Comparison of ENCODE assay signal across 7 mouse cellular contexts in genomic region chr10:53434376-53435171, GRCm38 (mm10). TPM values are rescaled to one million over a fixed set of nuclear protein-coding genes. Genes with fewer than 3 reads are reported as not detected.
DNase-seq lines count a peak whose midpoint lies in the region; ATAC-seq and TF ChIP-seq lines count a peak whose summit lies in the region.

No protein-coding gene starts in this region.

- H3K9me3 ChIP-seq in lung, embryonic 14.5 days (ENCODE audit: low read depth, low read length): no peaks in the 10 kb centered on the region
- H3K9me3 ChIP-seq in heart, embryonic 16.5 days (replicated peaks; ENCODE audit: control insufficient read depth, low read length): no peaks in the 10 kb centered on the region
- H3K9me3 ChIP-seq in limb, embryonic 14.5 days (ENCODE audit: control insufficient read depth, low read length): no peaks in the 10 kb centered on the region
- no peaks in the 10 kb centered on the region for H3K9me3 ChIP-seq in forebrain, embryonic 11.5 days (ENCODE audit: control insufficient read depth, low read length)

- H3K36me3 ChIP-seq in lung, embryonic 14.5 days (ENCODE audit: insufficient read depth): no peaks in the 10 kb centered on the region
- no peaks in the 10 kb centered on the region for H3K36me3 ChIP-seq in heart, embryonic 16.5 days (ENCODE audit: control insufficient read depth, insufficient read depth)
- no peaks in the 10 kb centered on the region for H3K36me3 ChIP-seq in limb, embryonic 14.5 days (ENCODE audit: control insufficient read depth, insufficient read depth, low read length)
- no peaks in the 10 kb centered on the region for H3K36me3 ChIP-seq in small intestine, adult 2 months (ENCODE audit: control insufficient read depth, insufficient read depth, low read length)
- H3K36me3 ChIP-seq in forebrain, embryonic 11.5 days (ENCODE audit: control insufficient read depth, insufficient read depth, low read length): no peaks in the 10 kb centered on the region

- DNase-seq in lung, embryonic 14.5 days: peak; percentile 96
- no peak for DNase-seq in lung, postnatal 14 days
- DNase-seq in limb, embryonic 14.5 days (ENCODE audit: low spot score): peak; percentile 89
- no peak for DNase-seq in layer of hippocampus, adult 11-12 months (ENCODE audit: low spot score)
- no peak for DNase-seq in forebrain, embryonic 11.5 days (ENCODE audit: low spot score)

- H3K27me3 ChIP-seq in lung, embryonic 14.5 days (ENCODE audit: insufficient read depth, low read length): no peaks in the 10 kb centered on the region
- H3K27me3 ChIP-seq in heart, embryonic 16.5 days (ENCODE audit: control insufficient read depth, insufficient read depth, low read length): no peaks in the 10 kb centered on the region
- no peaks in the 10 kb centered on the region for H3K27me3 ChIP-seq in limb, embryonic 14.5 days (ENCODE audit: control insufficient read depth, insufficient read depth, low read length)
- H3K27me3 ChIP-seq in small intestine, adult 2 months (ENCODE audit: control insufficient read depth, insufficient read depth, low read length): no peaks in the 10 kb centered on the region
- no peaks in the 10 kb centered on the region; the same call in 1 of the 2 replicates for H3K27me3 ChIP-seq in forebrain, embryonic 11.5 days (ENCODE audit: control insufficient read depth, insufficient read depth, low read length)

- H3K27ac ChIP-seq in lung, embryonic 14.5 days (ENCODE audit: low read depth): peak overlapping the region; percentile 96
- H3K27ac ChIP-seq in heart, embryonic 16.5 days (ENCODE audit: low read length): peak overlapping the region; percentile 85
- peak overlapping the region; percentile 30 for H3K27ac ChIP-seq in limb, embryonic 14.5 days (replicated peaks; ENCODE audit: low read depth, low read length)
- peak overlapping the region; percentile 53 for H3K27ac ChIP-seq in small intestine, adult 2 months (ENCODE audit: insufficient read depth, low read depth, low read length)
- no peak overlapping the region for H3K27ac ChIP-seq in forebrain, embryonic 11.5 days (ENCODE audit: low read depth, low read length)

- peak; percentile 86 for ATAC-seq in lung, embryonic 14.5 days (ENCODE audit: insufficient read depth)
- no peak; the same call in 1 of the 2 replicates for ATAC-seq in heart, embryonic 16.5 days (replicated peaks; ENCODE audit: extremely low read depth, insufficient read depth, low FRiP score)
- ATAC-seq in limb, embryonic 14.5 days (ENCODE audit: low FRiP score, low read depth): peak; percentile 73
- no peak for ATAC-seq in forebrain, embryonic 11.5 days (replicated peaks; ENCODE audit: low FRiP score)

- H3K4me1 ChIP-seq in lung, embryonic 14.5 days (ENCODE audit: insufficient read depth): peaks cover 18% of the 10 kb centered on the region
- peaks cover 25% of the 10 kb centered on the region for H3K4me1 ChIP-seq in heart, embryonic 16.5 days (ENCODE audit: control insufficient read depth, insufficient read depth, low read length)
- peaks cover 32% of the 10 kb centered on the region for H3K4me1 ChIP-seq in limb, embryonic 14.5 days (ENCODE audit: control insufficient read depth, insufficient read depth, low read length)
- H3K4me1 ChIP-seq in small intestine, adult 2 months (ENCODE audit: control insufficient read depth, insufficient read depth, insufficient read length, low read length): peaks cover 5% of the 10 kb centered on the region; the same call in 1 of the 2 replicates
- peaks cover 8% of the 10 kb centered on the region; the same call in 1 of the 2 replicates for H3K4me1 ChIP-seq in forebrain, embryonic 11.5 days (replicated peaks; ENCODE audit: control insufficient read depth, insufficient read depth, low read length)

- peak overlapping the region; percentile 6; the same call in 1 of the 2 replicates for H3K9ac ChIP-seq in lung, embryonic 14.5 days
- peak overlapping the region; percentile 41; the same call in 1 of the 2 replicates for H3K9ac ChIP-seq in heart, embryonic 16.5 days (ENCODE audit: low read length)
- no peak overlapping the region for H3K9ac ChIP-seq in limb, embryonic 14.5 days (ENCODE audit: low read depth, low read length, severe bottlenecking)
- H3K9ac ChIP-seq in forebrain, embryonic 11.5 days (ENCODE audit: low read length): no peak overlapping the region

- peak overlapping the region; percentile 48 for H3K4me2 ChIP-seq in lung, embryonic 14.5 days
- peak overlapping the region; percentile 15; the same call in 1 of the 2 replicates for H3K4me2 ChIP-seq in heart, embryonic 16.5 days (ENCODE audit: low read depth, low read length)
- peak overlapping the region; percentile 18 for H3K4me2 ChIP-seq in limb, embryonic 14.5 days (replicated peaks; ENCODE audit: low read depth, low read length, severe bottlenecking)
- H3K4me2 ChIP-seq in forebrain, embryonic 11.5 days (ENCODE audit: low read depth, low read length, severe bottlenecking): no peak overlapping the region

- no peak for TF ChIP-seq POLR2A in limb, embryonic 14.5 days (IDR thresholded peaks at IDR 0.05; ENCODE audit: borderline replicate concordance, extremely low read depth, insufficient read depth, insufficient read length)
- no peak for TF ChIP-seq POLR2A in small intestine, adult 2 months (IDR thresholded peaks at IDR 0.05; ENCODE audit: low read depth, low read length)

- 25% methylated on average over 13 of the region's 13 CpGs for WGBS in lung, embryonic 14.5 days
- WGBS in heart, embryonic 16.5 days: 63% methylated on average over 13 of the region's 13 CpGs
- 18% methylated on average over 13 of the region's 13 CpGs for WGBS in limb, embryonic 14.5 days
- 58% methylated on average over 13 of the region's 13 CpGs for WGBS in small intestine, adult 2 months
- WGBS in forebrain, embryonic 11.5 days: 79% methylated on average over 13 of the region's 13 CpGs

- no peak overlapping the region for H3K4me3 ChIP-seq in lung, embryonic 14.5 days (ENCODE audit: low read depth, low read length)
- H3K4me3 ChIP-seq in heart, embryonic 16.5 days (ENCODE audit: low read length): no peak overlapping the region
- H3K4me3 ChIP-seq in limb, embryonic 14.5 days (replicated peaks; ENCODE audit: low read length): no peak overlapping the region
- H3K4me3 ChIP-seq in small intestine, adult 2 months (ENCODE audit: low read depth, low read length): no peak overlapping the region
- H3K4me3 ChIP-seq in forebrain, embryonic 11.5 days (ENCODE audit: low read depth, low read length): no peak overlapping the region

- no peak for TF ChIP-seq CTCF in lung, embryonic 14.5 days (IDR thresholded peaks at IDR 0.05; ENCODE audit: low read depth)
- no peak for TF ChIP-seq CTCF in small intestine, adult 2 months (IDR thresholded peaks at IDR 0.05; ENCODE audit: extremely low read depth, insufficient read length, insufficient replicate concordance, low read depth, low read length)

RNA-seq across cellular contexts. Expression of gene Cep85l, which starts 54.8 kb away (rescaled TPM):
- 10.3 and 11.6 TPM in 2 replicates for polyA plus RNA-seq in lung, embryonic 14.5 days (2014; fragmentation: Nextera tagmentation; extraction: Ambion mirVana)
- 4.7 and 5.1 TPM in 2 replicates for polyA plus RNA-seq in heart, embryonic 16.5 days (2015; fragmentation: Nextera tagmentation; extraction: Ambion mirVana)
- polyA plus RNA-seq in limb, embryonic 14.5 days (2012; rRNA removed): 8.1 and 9.2 TPM in 2 replicates
- polyA plus RNA-seq in limb, embryonic 14.5 days (2014; fragmentation: Nextera tagmentation; extraction: Ambion mirVana): 9.8 and 9.9 TPM in 2 replicates
- polyA plus RNA-seq in small intestine, adult 2 months (2012; rRNA removed): 0.28 and 0.43 TPM in 2 replicates
- 4.8 and 5.5 TPM in 2 replicates for polyA plus RNA-seq in forebrain, embryonic 11.5 days (2014; fragmentation: Nextera tagmentation; extraction: Ambion mirVana)

Comparison
In these comparisons a context has a peak if more than half of its experiments do, and no peak if none do; other contexts are left out.
1. DNase-seq: peak in lung, embryonic 14.5 days (single experiment) and limb, embryonic 14.5 days (single experiment); none in lung, postnatal 14 days (single experiment), layer of hippocampus, adult 11-12 months (single experiment) and forebrain, embryonic 11.5 days (single experiment).
2. ATAC-seq: peak in lung, embryonic 14.5 days (single experiment) and limb, embryonic 14.5 days (single experiment); none in heart, embryonic 16.5 days (single experiment) and forebrain, embryonic 11.5 days (single experiment).
3. H3K9ac ChIP-seq: peak in lung, embryonic 14.5 days (single experiment) and heart, embryonic 16.5 days (single experiment); none in limb, embryonic 14.5 days (single experiment) and forebrain, embryonic 11.5 days (single experiment).